Comparison of ENCODE assay signal across 8 mouse cellular contexts in the genomic region with DNA sequence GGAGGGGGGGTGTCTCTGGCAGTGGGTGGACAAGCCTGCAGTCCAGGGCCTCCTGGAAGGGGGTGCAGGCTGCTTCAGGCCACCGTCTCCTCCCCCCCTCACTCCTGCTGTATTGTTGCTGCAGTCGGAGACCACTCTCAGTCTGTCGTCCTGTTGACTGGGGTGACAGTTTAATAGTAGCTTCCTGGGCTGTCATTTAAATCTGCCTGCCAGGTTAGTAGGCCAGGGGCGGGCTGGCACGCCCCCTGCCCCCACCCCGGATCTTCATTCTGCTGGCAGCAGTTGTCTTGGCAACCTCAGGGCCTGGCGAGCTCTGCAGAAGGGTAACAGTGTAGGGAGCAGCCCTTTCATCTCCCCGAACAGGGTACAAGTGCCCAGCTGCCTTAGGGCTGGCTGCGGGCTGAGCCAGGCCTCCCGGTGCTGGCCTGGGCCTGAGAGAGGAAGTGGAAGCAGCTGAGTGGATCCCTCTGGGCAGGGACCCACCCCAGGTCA. TPM values are rescaled to one million over a fixed set of nuclear protein-coding genes. Genes with fewer than 3 reads are reported as not detected.
A peak's percentile ranks its signal among the peaks of the same experiment; 100 is the strongest.
DNase-seq lines count a peak whose midpoint lies in the region.

No protein-coding gene starts in this region.

- DNase-seq in adrenal gland, adult 2 months: peak; percentile 45
- no peak for DNase-seq in adrenal gland, adult 18-20 months (ENCODE audit: low spot score in 2 of 2)
- peak; percentile 85 to 90 for DNase-seq in right cerebral cortex, postnatal 10 days (ENCODE audit: low spot score in 2 of 2)
- no peak for DNase-seq in right cerebral cortex, adult 2 months (ENCODE audit: low spot score in 2 of 2)
- peak; percentile 54 to 69 for DNase-seq in left cerebral cortex, adult 9 months (ENCODE audit: low spot score in 2 of 2)
- DNase-seq in right cerebral cortex, postnatal 14 days: peak; percentile 56
- no peak for DNase-seq in natural killer cell, adult 2 months (ENCODE audit: low spot score in 2 of 2)
- DNase-seq in spleen, postnatal 14 days (ENCODE audit: low spot score in 2 of 2): no peak

RNA-seq across cellular contexts. Expression of gene Lrp8, which starts 26.7 kb away (rescaled TPM):
- total RNA-seq in adrenal gland, adult 2 months (2021): 1 to 10 TPM; 9.5 to 9.8 TPM
- polyA plus RNA-seq in adrenal gland, adult 2 months (2012; rRNA removed): 14.0 and 15.9 TPM in 2 replicates
- total RNA-seq in adrenal gland, adult 18-20 months (2021): 10 to 100 TPM in 1 of 2 experiments, 1 to 10 TPM in 1; 6.9 to 13.1 TPM

RNA-seq across cellular contexts. Expression of gene Magoh, which starts 50.8 kb away (rescaled TPM):
- 10 to 100 TPM; 70.2 to 77.2 TPM for total RNA-seq in adrenal gland, adult 2 months (2021)
- polyA plus RNA-seq in adrenal gland, adult 2 months (2012; rRNA removed): 15.2 and 17.8 TPM in 2 replicates
- 10 to 100 TPM; 75.1 to 82.3 TPM for total RNA-seq in adrenal gland, adult 18-20 months (2021)

Comparison
In these comparisons a context has a peak if more than half of its experiments do, and no peak if none do; other contexts are left out.
1. DNase-seq: peak in adrenal gland, adult 2 months (single experiment), right cerebral cortex, postnatal 10 days (2 of 2), left cerebral cortex, adult 9 months (2 of 2) and right cerebral cortex, postnatal 14 days (single experiment); none in adrenal gland, adult 18-20 months (0 of 2), right cerebral cortex, adult 2 months (0 of 2), natural killer cell, adult 2 months (0 of 2) and spleen, postnatal 14 days (0 of 2).